Mouse (Mus musculus) midbrain, embryonic 10.5 days (tissue): ENCODE data around the gene Dhrs7. TPM values are rescaled to one million over a fixed set of nuclear protein-coding genes. Genes with fewer than 3 reads are reported as not detected.
A peak's percentile ranks its signal among the peaks of the same experiment; 100 is the strongest.
"Not testable (repeated sequence)": the region's sequence is repeated elsewhere in the genome, so short reads cannot be mapped to it uniquely, and the experiment has no call there.

Experiments used
- DNase-seq: peaks from one replicate; pipeline ENCODE4 v3.0.0-alpha.2; 2017; ENCODE audit warnings: low spot score
- H3K27ac ChIP-seq: fragments of 300-500 bp; sonication (generic); replicated peaks from 2 replicates; pipeline ENCODE4 v1.5.1; 2016; ENCODE audit warnings: mild to moderate bottlenecking
- H3K27me3 ChIP-seq: fragments of 300-500 bp; sonication (generic); 2 replicates; pipeline ENCODE4 v1.6.1; 2016; ENCODE audit warnings: low read depth, mild to moderate bottlenecking; ENCODE audit not compliant: poor library complexity, severe bottlenecking
- H3K36me3 ChIP-seq: fragments of 300-500 bp; sonication (generic); 2 replicates; pipeline ENCODE4 v1.6.1; 2016; ENCODE audit warnings: mild to moderate bottlenecking, moderate library complexity
- H3K4me1 ChIP-seq: fragments of 300-500 bp; sonication (generic); 2 replicates; pipeline ENCODE4 v1.6.1; 2016
- H3K4me3 ChIP-seq: fragments of 300-500 bp; sonication (generic); 2 replicates; pipeline ENCODE4 v1.5.1; 2016; ENCODE audit warnings: mild to moderate bottlenecking, moderate library complexity
- H3K9me3 ChIP-seq: fragments of 300-500 bp; sonication (generic); replicated peaks from 2 replicates; pipeline ENCODE4 v1.6.1; 2016; ENCODE audit warnings: mild to moderate bottlenecking
- WGBS: fragments of 180-500 bp; shearing (Covaris S2); methylation state at CpG from one replicate; pipeline ENCODE4 v1.1.7; 2016; 5-methylcytosine and 5-hydroxymethylcytosine counted together
- polyA plus RNA-seq: library from polyadenylated mRNA; unstranded; fragments of >200 nt; fragmentation: Nextera tagmentation; extraction: Ambion mirVana; gene quantifications from 2 replicates; pipeline ENCODE4 v1.2.1, GENCODE M21; 2016

The Dhrs7 gene
- 12.6 and 13.2 TPM in 2 replicates for polyA plus RNA-seq

DNA sequence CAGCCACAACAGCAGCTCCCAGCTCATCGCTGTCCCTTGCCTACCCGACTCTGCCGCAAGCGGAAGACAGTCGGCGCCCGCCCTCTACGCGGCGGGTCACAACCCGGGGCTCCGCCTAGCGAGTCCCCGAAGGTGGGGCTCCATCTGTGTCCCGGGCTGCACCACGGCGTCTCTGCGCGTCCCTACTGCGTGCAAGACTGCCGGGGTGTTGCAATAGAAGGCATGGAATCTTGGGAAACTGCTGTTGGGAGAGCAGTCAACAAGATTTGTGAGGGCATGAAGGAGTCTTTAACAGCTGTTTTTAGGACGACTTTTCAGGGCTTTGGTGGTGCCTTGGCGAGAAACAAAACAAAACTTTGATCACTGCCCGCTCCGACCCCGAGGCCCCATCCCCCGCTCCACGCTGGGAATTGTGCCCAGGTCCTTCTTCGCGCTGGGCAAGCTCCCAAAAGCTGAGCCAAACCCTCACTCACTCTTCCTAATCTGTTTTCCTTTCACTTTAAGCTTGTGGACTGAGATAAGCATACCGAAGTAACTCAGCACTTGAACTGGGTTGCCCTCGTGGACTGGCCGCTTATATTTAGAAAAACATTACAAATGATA, at the start of gene Dhrs7:
Gene Dhrs7, minus strand, starts transcription at position 175 of the 603 bp plus-strand sequence.
- no peaks in the 10 kb centered on the region for H3K36me3 ChIP-seq
- H3K4me1 ChIP-seq: peaks cover 20% of the 10 kb centered on the region
- H3K9me3 ChIP-seq: peaks cover 5% of the 10 kb centered on the region; the same call in 1 of the 2 replicates
- DNase-seq: peak; percentile 83
- H3K27me3 ChIP-seq: peaks cover 22% of the 10 kb centered on the region
- peak within 1 kb of the TSS; percentile 83 for H3K27ac ChIP-seq
- peak within 1 kb of the TSS; percentile 72 for H3K4me3 ChIP-seq
- 4% methylated on average over 33 of the region's 33 CpGs for WGBS

DNA sequence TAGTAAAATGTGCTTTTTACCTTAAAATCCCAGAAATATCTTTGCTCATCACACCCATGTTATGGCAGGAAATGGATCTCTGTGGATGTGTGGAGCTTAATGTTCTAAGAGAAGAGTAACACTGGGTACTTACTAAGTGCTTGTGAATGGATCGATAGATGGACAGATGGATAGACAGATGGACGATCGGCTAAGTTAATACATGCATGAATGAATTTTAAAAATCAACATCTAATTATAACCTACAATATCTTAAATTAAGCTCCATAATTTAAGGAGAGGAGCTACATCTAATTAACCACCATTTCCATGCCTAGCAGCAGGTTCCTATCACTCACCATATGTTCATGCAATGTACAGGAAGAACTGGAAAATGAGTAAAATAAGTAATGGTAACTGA, 45.3 kb upstream of the Dhrs7 start:
- Histone ChIP-seq H3K9me3 (no peaks in the 10 kb centered on the region), H3K27ac (no peak overlapping the region), H3K4me1 (no peaks in the 10 kb centered on the region), H3K4me3 (no peak overlapping the region), H3K27me3 (no peaks in the 10 kb centered on the region), H3K36me3 (no peaks in the 10 kb centered on the region)
- 91% methylated on average over 3 of the region's 3 CpGs for WGBS
- no peak for DNase-seq

DNA sequence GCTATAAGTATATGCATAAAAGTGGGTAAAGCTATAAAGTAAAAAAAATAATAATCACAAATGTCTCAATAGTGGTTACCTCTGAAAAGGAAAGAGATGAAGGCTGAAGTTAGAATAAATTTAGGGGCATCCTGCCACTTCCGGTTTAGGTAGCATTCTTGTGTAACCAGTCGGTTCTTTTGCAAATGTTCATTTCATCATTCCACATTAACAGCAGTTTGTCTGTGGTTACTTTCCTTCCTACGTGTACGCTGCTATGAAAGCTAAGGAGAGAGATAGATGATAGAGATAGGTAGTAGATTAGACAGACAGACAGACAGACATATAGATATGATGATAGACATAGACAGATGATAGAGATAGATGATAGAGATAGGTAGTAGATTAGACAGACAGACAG, 39.4 kb upstream of the Dhrs7 start:
- Histone ChIP-seq H3K36me3 (no peaks in the 10 kb centered on the region), H3K9me3 (no peaks in the 10 kb centered on the region), H3K27ac (no peak overlapping the region), H3K4me3 (no peak overlapping the region), H3K27me3 (no peaks in the 10 kb centered on the region), H3K4me1 (peaks cover 4% of the 10 kb centered on the region; the same call in 1 of the 2 replicates)
- WGBS: 92% methylated on average over 4 of the region's 4 CpGs
- no peak for DNase-seq

DNA sequence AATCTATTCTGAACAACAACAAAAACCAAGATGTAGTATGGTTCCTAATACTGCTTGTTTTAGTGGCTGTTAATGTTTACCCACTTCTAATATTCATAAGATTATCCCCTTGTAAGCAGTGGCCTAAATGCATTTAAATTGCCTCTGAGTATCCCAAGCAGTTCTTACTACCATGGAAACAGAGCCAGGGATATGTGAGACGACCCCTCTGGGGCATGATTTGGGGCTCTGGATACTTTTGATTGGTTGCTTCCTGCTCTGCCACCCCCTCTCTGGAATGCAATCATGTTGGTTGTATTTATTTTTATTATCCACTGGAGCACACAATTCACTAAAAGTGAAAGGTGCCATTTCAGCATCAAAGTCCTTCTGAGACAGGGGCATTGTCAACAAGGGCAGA, 35.3 kb upstream of the Dhrs7 start:
- H3K36me3 ChIP-seq: no peaks in the 10 kb centered on the region
- no peaks in the 10 kb centered on the region for H3K9me3 ChIP-seq
- H3K4me1 ChIP-seq: peaks cover 4% of the 10 kb centered on the region; the same call in 1 of the 2 replicates
- DNase-seq: no peak
- no peaks in the 10 kb centered on the region for H3K27me3 ChIP-seq
- 44% methylated on average over 1 of the region's 1 CpGs for WGBS
- no peak overlapping the region for H3K4me3 ChIP-seq
- H3K27ac ChIP-seq: no peak overlapping the region

DNA sequence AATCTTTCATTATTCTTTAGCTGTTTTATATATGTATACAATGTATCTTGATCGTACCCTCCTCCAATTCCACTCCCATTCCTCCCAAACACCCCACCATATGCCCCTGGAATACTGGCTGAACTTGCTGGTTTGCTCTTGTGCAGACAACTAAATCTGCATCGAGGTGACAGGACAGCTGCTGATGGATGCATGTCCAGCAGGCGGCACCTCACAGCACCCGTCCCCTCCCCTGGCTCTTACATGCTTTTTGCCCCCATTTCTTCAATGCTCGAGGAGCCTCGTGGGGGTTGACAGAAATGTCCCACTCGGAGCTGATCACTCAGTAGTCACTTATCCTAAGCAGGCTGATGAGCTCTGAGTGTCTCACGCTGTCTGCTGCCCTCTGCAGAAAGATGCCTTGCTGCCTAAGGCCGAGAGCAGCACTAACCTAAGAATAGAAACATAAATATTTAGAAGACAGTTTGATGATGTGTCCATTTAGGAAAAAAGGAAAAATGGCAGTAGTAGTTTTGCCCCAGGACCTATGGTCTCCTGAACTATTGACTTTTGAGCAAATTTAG, 30.3 kb upstream of the Dhrs7 start:
- Histone ChIP-seq H3K36me3 (no peaks in the 10 kb centered on the region), H3K27me3 (no peaks in the 10 kb centered on the region), H3K4me1 (peaks cover 1% of the 10 kb centered on the region; the same call in 1 of the 2 replicates), H3K4me3 (no peak overlapping the region), H3K9me3 (no peaks in the 10 kb centered on the region), H3K27ac (no peak overlapping the region)
- no peak for DNase-seq
- 63% methylated on average over 9 of the region's 9 CpGs for WGBS

DNA sequence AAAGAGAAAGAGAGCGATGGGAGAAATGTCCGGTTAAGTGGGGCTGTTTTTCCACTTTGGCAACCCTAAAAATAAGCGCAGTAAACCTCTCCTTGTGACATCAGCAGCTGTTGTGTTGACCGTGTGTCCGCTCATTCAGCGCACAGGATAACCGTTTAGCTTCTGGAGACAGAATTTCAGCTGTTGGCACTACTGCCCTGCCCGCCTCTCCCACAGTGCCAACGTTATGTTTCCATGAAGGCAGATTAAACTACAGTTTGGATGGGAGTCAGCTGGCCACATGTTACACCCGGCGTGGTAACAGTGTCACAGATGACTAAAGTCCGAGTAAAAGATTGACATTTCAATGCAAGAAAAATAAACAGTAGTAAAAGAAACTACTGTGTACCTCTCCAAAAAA, 29.7 kb upstream of the Dhrs7 start:
- H3K27ac ChIP-seq: no peak overlapping the region
- no peaks in the 10 kb centered on the region for H3K36me3 ChIP-seq
- WGBS: 85% methylated on average over 12 of the region's 12 CpGs
- no peak overlapping the region for H3K4me3 ChIP-seq
- no peaks in the 10 kb centered on the region for H3K4me1 ChIP-seq
- no peaks in the 10 kb centered on the region for H3K9me3 ChIP-seq
- H3K27me3 ChIP-seq: no peaks in the 10 kb centered on the region
- DNase-seq: no peak

DNA sequence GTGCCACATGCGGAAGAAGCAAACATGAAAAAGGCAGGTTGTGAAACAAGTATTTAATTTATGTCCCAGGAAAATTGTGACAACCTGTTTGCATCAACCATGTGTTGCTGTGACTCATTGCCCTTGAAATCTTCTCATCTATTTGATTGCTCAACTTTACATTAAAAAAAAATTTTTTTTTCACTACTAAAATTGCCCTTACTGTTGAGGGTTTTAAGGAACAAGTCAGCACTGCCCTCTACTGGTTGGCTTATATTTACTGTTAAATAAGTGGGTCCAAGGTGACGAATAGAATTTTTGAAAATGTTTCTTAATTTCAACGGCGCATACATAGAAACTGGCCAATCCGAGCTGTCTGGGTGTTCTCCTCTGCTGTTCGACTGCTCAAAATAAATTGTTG, 29.2 kb upstream of the Dhrs7 start:
- no peak overlapping the region for H3K27ac ChIP-seq
- H3K4me3 ChIP-seq: no peak overlapping the region
- no peak for DNase-seq
- WGBS: 52% methylated on average over 6 of the region's 6 CpGs
- no peaks in the 10 kb centered on the region for H3K9me3 ChIP-seq
- H3K36me3 ChIP-seq: no peaks in the 10 kb centered on the region
- no peaks in the 10 kb centered on the region for H3K27me3 ChIP-seq
- H3K4me1 ChIP-seq: no peaks in the 10 kb centered on the region

DNA sequence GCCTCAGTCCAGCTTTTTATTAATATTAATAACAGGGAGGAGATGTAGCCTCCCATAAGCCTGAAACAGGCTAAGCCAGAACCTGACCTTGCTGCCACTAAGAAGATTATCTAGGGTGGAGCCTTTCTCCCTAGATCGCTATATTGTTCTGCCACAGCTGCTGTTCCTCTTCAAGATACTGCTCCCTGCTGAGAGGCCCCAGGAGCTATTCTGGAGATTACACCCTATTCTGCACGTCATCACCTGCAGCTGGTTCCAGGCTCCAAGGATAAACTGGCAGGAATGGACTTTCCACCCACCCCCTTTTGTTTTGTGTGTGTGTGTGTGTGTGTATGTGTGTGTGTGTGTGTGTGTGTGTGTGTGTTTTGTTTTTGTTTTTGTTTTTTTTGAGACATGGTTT, 23.6 kb upstream of the Dhrs7 start:
- H3K36me3 ChIP-seq, H3K9me3 ChIP-seq, H3K4me3 ChIP-seq, H3K27me3 ChIP-seq, DNase-seq: not testable (repeated sequence)
- WGBS: 22% methylated on average over 2 of the region's 2 CpGs
- Histone ChIP-seq H3K4me1 (peaks cover 17% of the 10 kb centered on the region), H3K27ac (peak overlapping the region; percentile 55; the same call in 1 of the 2 replicates)

DNA sequence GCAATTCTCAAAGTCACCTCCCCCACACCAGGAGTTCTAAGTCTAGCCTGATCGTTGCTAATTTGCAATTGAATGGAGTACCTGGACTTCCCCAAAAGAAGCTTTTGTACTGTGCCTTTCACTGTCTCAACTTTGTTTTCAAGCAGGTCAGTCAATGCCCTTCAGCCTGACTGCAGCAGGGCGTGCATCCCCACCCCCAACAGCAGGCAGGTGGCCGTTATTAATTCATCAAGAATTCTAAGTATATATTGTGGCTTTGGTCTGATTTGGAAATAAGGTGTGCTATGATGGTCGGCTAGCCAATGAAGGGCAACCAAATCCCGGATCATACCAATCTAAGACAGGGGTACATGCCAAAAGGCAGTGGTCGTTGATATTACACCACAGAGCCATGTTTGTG, 23.0 kb upstream of the Dhrs7 start:
- H3K4me3 ChIP-seq, H3K36me3 ChIP-seq, H3K27me3 ChIP-seq, H3K9me3 ChIP-seq, H3K27ac ChIP-seq: not testable (repeated sequence)
- 11% methylated on average over 6 of the region's 6 CpGs for WGBS
- H3K4me1 ChIP-seq: peaks cover 21% of the 10 kb centered on the region
- DNase-seq: peak; percentile 21

DNA sequence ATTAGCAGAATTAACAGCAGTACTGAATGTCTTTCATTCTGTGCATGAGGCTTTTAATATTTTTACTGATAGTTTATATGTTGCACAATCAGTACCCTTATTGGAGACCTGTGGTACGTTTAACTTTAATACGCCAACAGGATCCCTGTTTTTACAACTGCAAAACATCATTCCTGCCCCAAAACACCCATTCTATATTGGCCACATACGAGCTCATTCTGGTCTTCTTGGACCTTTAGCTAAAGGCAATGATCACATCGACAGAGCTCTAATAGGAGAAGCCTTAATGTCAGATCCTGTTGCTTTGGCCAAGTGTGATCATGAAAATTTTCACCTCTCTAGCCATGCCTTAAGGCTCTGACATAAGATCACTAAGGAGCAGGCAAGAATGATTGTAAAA, 21.9 kb upstream of the Dhrs7 start:
- H3K4me3 ChIP-seq: not testable (repeated sequence)
- 81% methylated on average over 4 of the region's 4 CpGs for WGBS

DNA sequence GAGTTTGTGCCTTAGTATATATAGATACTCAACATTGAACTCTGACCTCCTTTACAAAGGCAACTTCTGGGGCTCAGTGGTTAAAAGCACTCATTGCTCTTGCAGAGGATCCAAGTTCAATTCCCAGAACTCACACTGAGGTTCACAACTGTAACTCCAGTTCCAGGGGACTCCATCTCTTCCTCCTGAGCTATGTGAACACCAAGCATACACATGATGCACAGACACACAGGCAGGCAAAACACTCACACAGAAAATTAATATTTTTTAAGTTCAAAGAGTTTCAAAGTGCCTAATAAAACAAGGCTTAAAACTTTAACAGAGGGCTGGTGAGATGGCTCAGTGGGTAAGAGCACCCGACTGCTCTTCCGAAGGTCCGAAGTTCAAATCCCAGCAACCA, 18.9 kb upstream of the Dhrs7 start:
- no peak overlapping the region for H3K4me3 ChIP-seq
- no peak for DNase-seq
- H3K9me3 ChIP-seq: no peaks in the 10 kb centered on the region
- no peak overlapping the region for H3K27ac ChIP-seq
- H3K27me3 ChIP-seq: no peaks in the 10 kb centered on the region
- 91% methylated on average over 3 of the region's 3 CpGs for WGBS
- peaks cover 25% of the 10 kb centered on the region for H3K4me1 ChIP-seq
- no peaks in the 10 kb centered on the region for H3K36me3 ChIP-seq

More for the DNA sequence above, 21.9 kb upstream of the Dhrs7 start:
- not testable (repeated sequence) for H3K9me3 ChIP-seq, H3K27me3 ChIP-seq, DNase-seq, H3K36me3 ChIP-seq, H3K27ac ChIP-seq
- H3K4me1 ChIP-seq: peaks cover 25% of the 10 kb centered on the region

DNA sequence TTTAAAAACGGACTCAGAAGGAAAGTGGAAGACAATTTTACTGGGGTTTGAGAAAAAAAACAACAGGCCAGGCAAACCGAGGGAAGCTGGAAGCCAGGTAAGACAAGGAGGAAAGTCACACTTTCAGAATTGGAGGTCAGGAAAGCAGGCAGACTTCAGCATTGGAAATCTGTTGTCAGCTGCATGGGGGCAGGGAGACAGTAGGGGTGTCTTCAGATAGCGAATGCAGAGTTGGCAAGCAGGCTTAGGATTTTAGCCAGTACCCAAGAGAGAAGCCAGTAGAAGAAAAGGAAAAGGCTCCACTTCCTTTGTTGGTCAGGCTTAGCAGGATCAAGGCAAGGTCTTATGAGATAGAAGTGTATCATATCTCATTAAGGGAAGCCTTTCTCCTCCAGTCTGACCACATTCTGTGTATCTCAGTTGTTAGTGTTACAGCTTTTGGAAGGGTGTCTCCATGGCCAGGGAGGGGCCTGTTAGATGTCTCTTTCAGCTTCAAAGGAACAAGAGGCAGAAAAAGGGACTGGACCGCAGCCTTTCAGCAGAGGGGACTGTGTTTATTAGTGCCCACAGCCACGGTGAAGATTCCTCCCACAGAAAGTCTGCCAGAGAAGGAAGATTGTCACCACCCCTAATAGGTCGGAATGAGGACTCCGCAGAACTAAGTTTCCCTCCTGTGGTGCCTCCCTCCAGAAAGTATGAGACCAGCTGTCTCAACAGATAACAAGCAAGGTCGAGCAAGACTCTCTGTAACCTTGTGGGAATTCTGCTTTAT, 18.0 kb upstream of the Dhrs7 start:
- Histone ChIP-seq H3K4me3 (no peak overlapping the region), H3K27me3 (no peaks in the 10 kb centered on the region), H3K4me1 (peaks cover 16% of the 10 kb centered on the region), H3K36me3 (no peaks in the 10 kb centered on the region), H3K9me3 (no peaks in the 10 kb centered on the region), H3K27ac (no peak overlapping the region)
- WGBS: 63% methylated on average over 8 of the region's 8 CpGs
- no peak for DNase-seq

DNA sequence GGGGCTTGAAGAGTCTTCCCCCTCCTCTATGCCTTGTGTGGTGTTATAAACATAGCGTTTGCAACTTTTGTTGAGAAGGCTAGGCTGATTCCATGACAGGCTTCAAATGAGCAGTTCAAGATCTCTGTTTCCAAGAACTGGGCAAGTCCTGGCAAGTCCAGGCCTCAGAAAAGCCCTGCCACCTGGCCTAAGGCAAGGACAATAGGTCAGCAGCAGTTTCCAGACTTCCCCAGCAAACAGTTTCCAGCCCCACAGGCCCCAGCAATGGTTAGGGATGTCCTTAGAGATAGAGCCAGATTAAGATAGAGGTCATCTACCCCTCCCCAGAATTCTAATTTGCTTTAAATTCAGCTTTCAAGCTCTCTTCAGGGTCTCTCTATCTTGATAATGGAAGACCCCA, 17.2 kb upstream of the Dhrs7 start:
- Histone ChIP-seq H3K27me3 (no peaks in the 10 kb centered on the region), H3K9me3 (no peaks in the 10 kb centered on the region), H3K27ac (0 out of 2 replicates have a peak overlapping the region, but pooled peaks have one; percentile 17), H3K4me3 (no peak overlapping the region), H3K36me3 (no peaks in the 10 kb centered on the region), H3K4me1 (peaks cover 11% of the 10 kb centered on the region)
- 93% methylated on average over 1 of the region's 1 CpGs for WGBS
- no peak for DNase-seq
